Mouse (Mus musculus) neural tube, embryonic 13.5 days (tissue): ENCODE measurements at regions not wholly inside any gene's neighbourhood (a gene's known extent, or its start where the extent isn't known, plus 50 kb on each side); places are given as distances from the start of the nearest gene placed in this dataset.
A peak's percentile ranks its signal among the peaks of the same experiment; 100 is the strongest.

Experiments used
- ATAC-seq: fragments of 200-750 bp; cut with Nextera tagmentation; 2 replicates; pipeline ENCODE4 v1.8.0; 2017; ENCODE audit warnings: low read depth, mild to moderate bottlenecking, moderate TSS enrichment, moderate library complexity
- H3K27ac ChIP-seq: fragments of 300-500 bp; sonication (generic); replicated peaks from 2 replicates; pipeline ENCODE4 v1.5.1; 2015; ENCODE audit warnings: moderate library complexity, mild to moderate bottlenecking, inconsistent platforms
- H3K27me3 ChIP-seq: fragments of 300-500 bp; sonication (generic); 2 replicates; pipeline ENCODE4 v1.6.1; 2015; ENCODE audit warnings: mild to moderate bottlenecking, inconsistent platforms
- H3K36me3 ChIP-seq: fragments of 300-500 bp; sonication (generic); 2 replicates; pipeline ENCODE4 v1.6.1; 2015; ENCODE audit warnings: mild to moderate bottlenecking, inconsistent platforms
- H3K4me1 ChIP-seq: fragments of 300-500 bp; sonication (generic); replicated peaks from 2 replicates; pipeline ENCODE4 v1.6.1; 2015; ENCODE audit warnings: inconsistent platforms
- H3K4me2 ChIP-seq: fragments of 300-500 bp; sonication (generic); 2 replicates; pipeline ENCODE4 v1.6.1; 2015; ENCODE audit warnings: inconsistent platforms, mild to moderate bottlenecking, moderate library complexity
- H3K4me3 ChIP-seq: fragments of 300-500 bp; sonication (generic); 2 replicates; pipeline ENCODE4 v1.5.1; 2015; ENCODE audit warnings: mild to moderate bottlenecking, inconsistent platforms
- H3K9ac ChIP-seq: fragments of 300-500 bp; sonication (generic); 2 replicates; pipeline ENCODE4 v1.6.1; 2015; ENCODE audit warnings: moderate library complexity, mild to moderate bottlenecking, inconsistent platforms
- H3K9me3 ChIP-seq: fragments of 300-500 bp; sonication (generic); 2 replicates; pipeline ENCODE4 v1.6.1; 2016; ENCODE audit warnings: inconsistent platforms
- WGBS: fragments of 180-500 bp; shearing (Covaris S2); methylation state at CpG from one replicate; pipeline ENCODE4 v1.1.7; 2015; 5-methylcytosine and 5-hydroxymethylcytosine counted together

GRCm38 (mm10) chr16:75362095-75362494 is 223.8 kb downstream of the Lipi start:
- Histone ChIP-seq H3K9me3 (0 out of 2 replicates have a peak, but pooled peaks cover under 1% of the 10 kb centered on the region), H3K4me1 (peaks cover 9% of the 10 kb centered on the region), H3K36me3 (no peaks in the 10 kb centered on the region), H3K27ac (no peak overlapping the region), H3K9ac (no peak overlapping the region), H3K4me3 (no peak overlapping the region), H3K4me2 (no peak overlapping the region), H3K27me3 (no peaks in the 10 kb centered on the region)
- WGBS, result 74% methylated on average over 4 of the region's 4 CpGs
- no peak for ATAC-seq

- Histone ChIP-seq H3K9ac (no peak overlapping the region), H3K36me3 (no peaks in the 10 kb centered on the region), H3K9me3 (peaks cover 3% of the 10 kb centered on the region; the same call in 1 of the 2 replicates), H3K4me3 (no peak overlapping the region), H3K27ac (no peak overlapping the region), H3K4me1 (peaks cover 8% of the 10 kb centered on the region), H3K4me2 (no peak overlapping the region), H3K27me3 (no peaks in the 10 kb centered on the region)
- 92% methylated on average over 4 of the region's 4 CpGs for WGBS
- ATAC-seq, result no peak
Measured at GRCm38 (mm10) chr16:75360791-75361190, 225.1 kb downstream of the Lipi start.

- no peaks in the 10 kb centered on the region for H3K27me3 ChIP-seq
- ATAC-seq, result no peak
- H3K36me3 ChIP-seq, result no peaks in the 10 kb centered on the region
- H3K27ac ChIP-seq, result no peak overlapping the region
- WGBS, result 100% methylated on average over 1 of the region's 1 CpGs
- H3K4me2 ChIP-seq, result no peak overlapping the region
- H3K4me3 ChIP-seq, result no peak overlapping the region
- no peak overlapping the region for H3K9ac ChIP-seq
- no peaks in the 10 kb centered on the region for H3K4me1 ChIP-seq
- H3K9me3 ChIP-seq, result peaks cover 3% of the 10 kb centered on the region; the same call in 1 of the 2 replicates
Measured at GRCm38 (mm10) chr16:75353394-75353793, 232.5 kb downstream of the Lipi start.

- Histone ChIP-seq H3K4me1 (no peaks in the 10 kb centered on the region), H3K27me3 (no peaks in the 10 kb centered on the region), H3K4me2 (no peak overlapping the region), H3K36me3 (no peaks in the 10 kb centered on the region), H3K27ac (no peak overlapping the region), H3K9ac (no peak overlapping the region), H3K9me3 (no peaks in the 10 kb centered on the region), H3K4me3 (no peak overlapping the region)
- WGBS, result 86% methylated on average over 8 of the region's 8 CpGs
- ATAC-seq, result no peak
Measured at GRCm38 (mm10) chr16:75344201-75344927, 241.5 kb downstream of the Lipi start.

GRCm38 (mm10) chr16:75343028-75343901 is 242.6 kb downstream of the Lipi start:
- Histone ChIP-seq H3K4me2 (no peak overlapping the region), H3K4me3 (no peak overlapping the region)
- ATAC-seq, result no peak

GRCm38 (mm10) chr16:75334228-75334627 is 251.6 kb downstream of the Lipi start:
- Histone ChIP-seq H3K4me2 (no peak overlapping the region), H3K27me3 (no peaks in the 10 kb centered on the region), H3K9ac (no peak overlapping the region), H3K9me3 (no peaks in the 10 kb centered on the region), H3K36me3 (no peaks in the 10 kb centered on the region), H3K4me1 (no peaks in the 10 kb centered on the region), H3K4me3 (no peak overlapping the region), H3K27ac (no peak overlapping the region)
- no peak for ATAC-seq
- 89% methylated on average over 2 of the region's 2 CpGs for WGBS

More at GRCm38 (mm10) chr16:75343028-75343901, 242.6 kb downstream of the Lipi start:
- Histone ChIP-seq H3K4me1 (no peaks in the 10 kb centered on the region), H3K9ac (no peak overlapping the region), H3K36me3 (no peaks in the 10 kb centered on the region), H3K9me3 (no peaks in the 10 kb centered on the region), H3K27me3 (no peaks in the 10 kb centered on the region), H3K27ac (no peak overlapping the region)
- WGBS, result 56% methylated on average over 11 of the region's 11 CpGs

GRCm38 (mm10) chr16:75333750-75334149 is 252.1 kb downstream of the Lipi start:
- Histone ChIP-seq H3K9me3 (no peaks in the 10 kb centered on the region), H3K27ac (no peak overlapping the region), H3K4me1 (no peaks in the 10 kb centered on the region), H3K4me2 (no peak overlapping the region), H3K9ac (no peak overlapping the region), H3K4me3 (no peak overlapping the region), H3K27me3 (no peaks in the 10 kb centered on the region), H3K36me3 (no peaks in the 10 kb centered on the region)
- WGBS, result 64% methylated on average over 5 of the region's 5 CpGs
- ATAC-seq, result no peak

GRCm38 (mm10) chr16:75332853-75333252 is 253.0 kb downstream of the Lipi start:
- Histone ChIP-seq H3K9me3 (no peaks in the 10 kb centered on the region), H3K4me2 (no peak overlapping the region), H3K4me1 (no peaks in the 10 kb centered on the region), H3K36me3 (no peaks in the 10 kb centered on the region), H3K27ac (no peak overlapping the region), H3K9ac (no peak overlapping the region), H3K27me3 (no peaks in the 10 kb centered on the region), H3K4me3 (no peak overlapping the region)
- no peak for ATAC-seq
- WGBS, result 86% methylated on average over 4 of the region's 4 CpGs

- peak; percentile 27; the same call in 1 of the 2 replicates for ATAC-seq
- 76% methylated on average over 1 of the region's 1 CpGs for WGBS
Measured at GRCm38 (mm10) chr16:75325296-75325695, 260.6 kb downstream of the Lipi start.

GRCm38 (mm10) chr16:75304743-75305142 is 281.1 kb downstream of the Lipi start:
- Histone ChIP-seq H3K27ac (no peak overlapping the region), H3K27me3 (no peaks in the 10 kb centered on the region), H3K4me1 (no peaks in the 10 kb centered on the region), H3K9ac (no peak overlapping the region), H3K36me3 (no peaks in the 10 kb centered on the region), H3K9me3 (no peaks in the 10 kb centered on the region), H3K4me3 (no peak overlapping the region), H3K4me2 (no peak overlapping the region)
- 78% methylated on average over 4 of the region's 4 CpGs for WGBS
- no peak for ATAC-seq

More at GRCm38 (mm10) chr16:75325296-75325695, 260.6 kb downstream of the Lipi start:
- no peak overlapping the region for H3K27ac ChIP-seq
- no peak overlapping the region for H3K4me3 ChIP-seq
- H3K9me3 ChIP-seq, result no peaks in the 10 kb centered on the region
- H3K36me3 ChIP-seq, result no peaks in the 10 kb centered on the region
- no peaks in the 10 kb centered on the region for H3K27me3 ChIP-seq
- no peaks in the 10 kb centered on the region for H3K4me1 ChIP-seq
- H3K9ac ChIP-seq, result no peak overlapping the region
- H3K4me2 ChIP-seq, result no peak overlapping the region

GRCm38 (mm10) chr16:75297416-75297815 is 288.4 kb downstream of the Lipi start:
- no peak overlapping the region for H3K9ac ChIP-seq
- H3K4me3 ChIP-seq, result no peak overlapping the region
- 98% methylated on average over 3 of the region's 3 CpGs for WGBS
- H3K4me1 ChIP-seq, result no peaks in the 10 kb centered on the region
- H3K27ac ChIP-seq, result no peak overlapping the region
- ATAC-seq, result no peak
- no peak overlapping the region for H3K4me2 ChIP-seq
- H3K9me3 ChIP-seq, result no peaks in the 10 kb centered on the region
- H3K36me3 ChIP-seq, result no peaks in the 10 kb centered on the region
- H3K27me3 ChIP-seq, result no peaks in the 10 kb centered on the region

GRCm38 (mm10) chr16:75292736-75293428 is 293.0 kb downstream of the Lipi start:
- Histone ChIP-seq H3K4me1 (no peaks in the 10 kb centered on the region), H3K27ac (no peak overlapping the region), H3K9ac (no peak overlapping the region), H3K9me3 (no peaks in the 10 kb centered on the region), H3K27me3 (no peaks in the 10 kb centered on the region), H3K36me3 (no peaks in the 10 kb centered on the region), H3K4me2 (no peak overlapping the region), H3K4me3 (no peak overlapping the region)
- no peak for ATAC-seq
- 61% methylated on average over 9 of the region's 9 CpGs for WGBS
